Mouse (Mus musculus) E14TG2a.4 (cell line): ENCODE results near the gene Olfr769.

Source experiments
- CTCF ChIP-seq: conservative IDR thresholded peaks from 2 replicates; pipeline ENCODE4 v1.5.1; 2014; ENCODE audit warnings: low read length
- NANOG ChIP-seq: IDR thresholded peaks from 2 replicates; pipeline ENCODE4 v1.6.1; 2014; ENCODE audit warnings: borderline replicate concordance, low read length, mixed read lengths
- POU5F1 ChIP-seq: IDR thresholded peaks from 2 replicates; pipeline ENCODE4 v1.6.1; 2014; ENCODE audit warnings: low read length, borderline replicate concordance

DNA sequence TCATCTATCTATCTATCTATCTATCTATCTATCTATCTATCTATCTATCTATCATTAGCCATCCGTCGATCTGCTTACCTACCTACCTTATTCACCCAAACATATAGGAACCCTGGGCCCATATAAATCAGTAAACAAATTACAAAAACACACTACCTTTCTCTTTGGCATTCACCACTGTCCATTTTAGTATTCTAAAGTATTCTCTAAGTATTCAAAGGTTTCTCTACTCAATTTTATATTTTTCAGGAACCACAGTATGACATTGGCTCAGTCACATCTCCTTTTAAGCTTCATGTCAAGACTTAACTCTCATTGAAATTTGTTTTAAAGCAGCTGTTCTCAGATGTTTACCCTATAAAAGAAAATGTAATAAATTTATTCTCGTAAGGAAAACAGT is 2.5 kb downstream of the Olfr769 start:
- TF ChIP-seq CTCF (no peak), NANOG (no peak), POU5F1 (no peak)
